Mouse (Mus musculus): ENCODE data around the gene Pde3a. TPM values are rescaled to one million over a fixed set of nuclear protein-coding genes. Genes with fewer than 3 reads are reported as not detected.

The Pde3a gene
- polyA plus RNA-seq, 1 experiment from 2014 or later = 6.3 TPM

GRCm38 (mm10) chr6:141332613-141333165 is 83.6 kb downstream of the Pde3a start:
- no peak overlapping the region for H3K9ac ChIP-seq
- no peak overlapping the region for H3K27ac ChIP-seq
- no peak overlapping the region for H3K4me3 ChIP-seq
- H3K36me3 ChIP-seq = no peaks in the 10 kb centered on the region; the same call in 1 of the 2 replicates
- no peaks in the 10 kb centered on the region for H3K4me1 ChIP-seq
- 83% methylated on average over 4 of the region's 4 CpGs for WGBS
- H3K27me3 ChIP-seq = no peaks in the 10 kb centered on the region
- no peak overlapping the region for H3K4me2 ChIP-seq
- H3K9me3 ChIP-seq = no peaks in the 10 kb centered on the region
- ATAC-seq (ENCODE audit: insufficient number of reproducible peaks, insufficient read depth, low FRiP score, low TSS enrichment, low read depth) = no peak

DNA sequence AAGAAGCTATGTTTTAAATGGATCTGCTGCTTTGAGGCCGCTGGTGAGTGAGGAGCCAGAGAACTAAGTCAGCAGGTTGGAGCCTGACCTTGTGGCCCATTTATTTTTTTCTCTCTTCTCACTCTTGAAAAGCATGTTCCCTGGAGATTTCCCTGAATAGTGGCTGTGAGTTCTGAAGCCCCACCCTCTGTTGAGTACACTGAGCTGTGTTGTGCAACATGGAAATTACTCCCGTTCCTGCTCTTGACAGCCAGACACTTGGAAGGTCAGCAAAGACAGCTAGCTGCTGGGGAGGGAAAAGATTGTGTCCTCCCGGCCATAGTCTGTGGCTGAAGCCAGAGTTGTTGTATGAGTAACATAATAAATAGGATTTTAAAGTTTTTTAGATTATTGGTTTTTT is 84.2 kb downstream of the Pde3a start:
- no peaks in the 10 kb centered on the region for H3K4me1 ChIP-seq
- H3K4me2 ChIP-seq = no peak overlapping the region
- no peaks in the 10 kb centered on the region for H3K27me3 ChIP-seq
- H3K36me3 ChIP-seq = no peaks in the 10 kb centered on the region
- no peak overlapping the region for H3K4me3 ChIP-seq
- ATAC-seq (ENCODE audit: insufficient number of reproducible peaks, insufficient read depth, low FRiP score, low TSS enrichment, low read depth) = no peak
- no peaks in the 10 kb centered on the region for H3K9me3 ChIP-seq
- H3K27ac ChIP-seq = no peak overlapping the region
- H3K9ac ChIP-seq = no peak overlapping the region
- 42% methylated on average over 3 of the region's 3 CpGs for WGBS

- WGBS = 74% methylated on average over 1 of the region's 1 CpGs
- Histone ChIP-seq H3K27me3 (no peaks in the 10 kb centered on the region), H3K4me2 (no peak overlapping the region), H3K4me1 (no peaks in the 10 kb centered on the region), H3K36me3 (no peaks in the 10 kb centered on the region), H3K9me3 (no peaks in the 10 kb centered on the region), H3K4me3 (no peak overlapping the region), H3K27ac (no peak overlapping the region), H3K9ac (no peak overlapping the region)
- ATAC-seq (ENCODE audit: insufficient number of reproducible peaks, insufficient read depth, low FRiP score, low TSS enrichment, low read depth) = no peak
Measured at GRCm38 (mm10) chr6:141335878-141336277, 86.8 kb downstream of the Pde3a start.

- Histone ChIP-seq H3K9me3 (no peaks in the 10 kb centered on the region), H3K4me3 (no peak overlapping the region), H3K4me1 (no peaks in the 10 kb centered on the region), H3K9ac (no peak overlapping the region), H3K4me2 (no peak overlapping the region), H3K27ac (no peak overlapping the region), H3K27me3 (no peaks in the 10 kb centered on the region), H3K36me3 (no peaks in the 10 kb centered on the region)
- ATAC-seq (ENCODE audit: insufficient number of reproducible peaks, insufficient read depth, low FRiP score, low TSS enrichment, low read depth) = no peak
- WGBS = 62% methylated on average over 4 of the region's 4 CpGs
Measured at GRCm38 (mm10) chr6:141336438-141336837, 87.4 kb downstream of the Pde3a start.

GRCm38 (mm10) chr6:141337673-141338072 is 88.6 kb downstream of the Pde3a start:
- ATAC-seq (ENCODE audit: insufficient number of reproducible peaks, insufficient read depth, low FRiP score, low TSS enrichment, low read depth) = no peak
- WGBS = 55% methylated on average over 8 of the region's 8 CpGs
- no peaks in the 10 kb centered on the region for H3K9me3 ChIP-seq

DNA sequence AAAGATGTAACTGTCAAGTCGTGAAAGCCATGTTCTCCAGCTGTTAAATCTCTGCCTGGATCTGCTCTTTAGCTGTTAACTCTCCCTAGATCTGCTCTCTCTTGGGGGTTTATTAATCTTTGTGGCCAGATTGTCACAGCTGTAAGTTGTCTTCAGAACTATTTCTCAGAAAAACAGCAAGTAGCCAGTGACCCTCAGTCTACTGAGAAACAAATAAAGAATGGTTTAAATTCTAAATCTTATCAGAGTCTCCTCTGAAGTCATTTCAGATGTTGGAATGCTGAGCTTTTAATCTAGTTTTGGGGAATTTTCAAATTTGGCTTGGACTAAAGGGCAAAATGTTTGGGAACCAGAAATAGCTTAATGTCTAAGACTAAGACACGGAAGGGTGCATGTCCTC is 92.3 kb downstream of the Pde3a start:
- Histone ChIP-seq H3K9me3 (no peaks in the 10 kb centered on the region), H3K4me3 (no peak overlapping the region), H3K4me2 (no peak overlapping the region), H3K27me3 (no peaks in the 10 kb centered on the region), H3K4me1 (no peaks in the 10 kb centered on the region), H3K27ac (no peak overlapping the region), H3K9ac (no peak overlapping the region), H3K36me3 (no peaks in the 10 kb centered on the region)
- 75% methylated on average over 2 of the region's 2 CpGs for WGBS
- ATAC-seq (ENCODE audit: insufficient number of reproducible peaks, insufficient read depth, low FRiP score, low TSS enrichment, low read depth) = no peak

More at GRCm38 (mm10) chr6:141337673-141338072, 88.6 kb downstream of the Pde3a start:
- Histone ChIP-seq H3K27ac (no peak overlapping the region), H3K36me3 (no peaks in the 10 kb centered on the region), H3K4me3 (no peak overlapping the region), H3K4me1 (no peaks in the 10 kb centered on the region), H3K27me3 (no peaks in the 10 kb centered on the region), H3K4me2 (no peak overlapping the region), H3K9ac (no peak overlapping the region)

DNA sequence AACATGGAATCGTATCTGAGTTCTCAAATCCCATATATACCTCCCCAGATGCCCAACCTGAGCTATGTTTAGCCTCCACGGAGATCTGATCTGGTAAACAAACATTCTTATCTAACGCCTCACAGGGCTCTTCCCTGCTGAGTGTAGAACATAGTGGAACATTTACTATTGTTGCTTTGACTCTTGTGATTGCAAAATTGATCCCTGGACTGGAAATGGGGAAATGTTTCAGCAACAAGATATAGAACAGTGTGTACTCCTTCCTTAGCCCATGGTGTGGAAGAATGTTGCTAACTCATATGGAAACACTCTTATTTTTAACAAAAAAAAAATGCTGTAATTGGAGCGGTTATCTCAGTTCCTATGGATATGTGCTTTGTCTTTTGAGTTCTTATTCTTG is 98.8 kb downstream of the Pde3a start:
- 0 out of 2 replicates have a peak, but pooled peaks cover 4% of the 10 kb centered on the region for H3K4me1 ChIP-seq
- WGBS = 74% methylated on average over 4 of the region's 4 CpGs
- no peak overlapping the region for H3K27ac ChIP-seq
- no peak for ATAC-seq (ENCODE audit: insufficient number of reproducible peaks, insufficient read depth, low FRiP score, low TSS enrichment, low read depth)
- no peaks in the 10 kb centered on the region for H3K9me3 ChIP-seq
- no peak overlapping the region for H3K4me2 ChIP-seq
- no peak overlapping the region for H3K4me3 ChIP-seq
- H3K27me3 ChIP-seq = no peaks in the 10 kb centered on the region
- H3K9ac ChIP-seq = no peak overlapping the region
- no peaks in the 10 kb centered on the region for H3K36me3 ChIP-seq

- Histone ChIP-seq H3K9ac (no peak overlapping the region), H3K4me1 (0 out of 2 replicates have a peak, but pooled peaks cover 4% of the 10 kb centered on the region), H3K4me2 (no peak overlapping the region), H3K4me3 (no peak overlapping the region), H3K36me3 (no peaks in the 10 kb centered on the region), H3K27me3 (no peaks in the 10 kb centered on the region), H3K27ac (no peak overlapping the region), H3K9me3 (no peaks in the 10 kb centered on the region)
- WGBS = 80% methylated on average over 9 of the region's 9 CpGs
- no peak for ATAC-seq (ENCODE audit: insufficient number of reproducible peaks, insufficient read depth, low FRiP score, low TSS enrichment, low read depth)
Measured at GRCm38 (mm10) chr6:141348542-141348941, 99.5 kb downstream of the Pde3a start.

DNA sequence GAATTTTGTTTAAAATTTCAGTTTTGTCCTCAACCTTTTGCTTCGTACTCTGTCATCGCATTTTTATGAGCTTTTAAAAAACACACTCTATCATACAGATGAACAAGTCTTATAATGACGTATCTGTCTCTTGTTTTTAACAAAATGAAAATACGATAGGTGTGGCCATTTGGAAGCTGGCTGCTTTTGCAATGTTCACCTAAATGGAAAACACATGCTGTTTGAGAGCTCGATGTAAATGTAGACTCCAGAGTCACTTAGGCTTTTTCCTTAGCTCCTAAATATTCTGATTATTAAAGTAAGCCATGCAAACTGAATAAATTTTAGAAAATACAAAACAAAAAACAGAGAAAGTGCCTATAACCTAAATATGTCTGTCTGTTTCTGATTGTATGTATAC is 101.2 kb downstream of the Pde3a start:
- Histone ChIP-seq H3K27me3 (no peaks in the 10 kb centered on the region), H3K36me3 (no peaks in the 10 kb centered on the region), H3K9me3 (no peaks in the 10 kb centered on the region), H3K4me3 (no peak overlapping the region), H3K27ac (no peak overlapping the region), H3K9ac (no peak overlapping the region), H3K4me1 (0 out of 2 replicates have a peak, but pooled peaks cover 4% of the 10 kb centered on the region), H3K4me2 (no peak overlapping the region)
- ATAC-seq (ENCODE audit: insufficient number of reproducible peaks, insufficient read depth, low FRiP score, low TSS enrichment, low read depth) = no peak
- WGBS = 39% methylated on average over 5 of the region's 5 CpGs

- 64% methylated on average over 6 of the region's 6 CpGs for WGBS
- Histone ChIP-seq H3K36me3 (no peaks in the 10 kb centered on the region), H3K9ac (no peak overlapping the region), H3K4me2 (no peak overlapping the region), H3K9me3 (no peaks in the 10 kb centered on the region), H3K27ac (no peak overlapping the region), H3K4me1 (0 out of 2 replicates have a peak, but pooled peaks cover 4% of the 10 kb centered on the region), H3K27me3 (no peaks in the 10 kb centered on the region), H3K4me3 (no peak overlapping the region)
- no peak for ATAC-seq (ENCODE audit: insufficient number of reproducible peaks, insufficient read depth, low FRiP score, low TSS enrichment, low read depth)
Measured at GRCm38 (mm10) chr6:141352277-141352676, 103.2 kb downstream of the Pde3a start.

GRCm38 (mm10) chr6:141363664-141364063 is 114.6 kb downstream of the Pde3a start:
- no peaks in the 10 kb centered on the region for H3K27me3 ChIP-seq
- no peaks in the 10 kb centered on the region for H3K9me3 ChIP-seq
- H3K4me2 ChIP-seq = no peak overlapping the region
- no peaks in the 10 kb centered on the region for H3K4me1 ChIP-seq
- H3K9ac ChIP-seq = no peak overlapping the region
- H3K4me3 ChIP-seq = no peak overlapping the region
- WGBS = 89% methylated on average over 3 of the region's 3 CpGs
- H3K36me3 ChIP-seq = no peaks in the 10 kb centered on the region
- no peak overlapping the region for H3K27ac ChIP-seq
- no peak for ATAC-seq (ENCODE audit: insufficient number of reproducible peaks, insufficient read depth, low FRiP score, low TSS enrichment, low read depth)

DNA sequence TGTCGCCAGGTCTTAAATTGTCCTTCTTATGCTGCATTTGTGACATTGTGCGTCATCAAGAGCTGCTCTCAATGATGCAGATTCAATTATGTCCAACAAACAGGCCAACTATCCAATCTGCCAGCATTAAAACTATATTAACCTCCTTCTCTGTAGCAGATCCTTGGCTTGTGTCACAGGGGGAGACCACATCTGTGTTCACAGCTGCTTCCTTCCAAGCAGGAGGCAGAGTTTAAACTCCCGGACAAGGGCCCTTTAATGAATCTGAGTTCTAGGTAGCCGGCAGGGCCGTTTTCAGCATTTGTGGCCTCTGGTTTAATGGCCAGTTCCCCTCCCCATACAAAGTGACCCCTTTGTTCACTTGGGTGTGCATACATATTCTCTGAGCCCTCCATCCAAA is 118.0 kb downstream of the Pde3a start:
- H3K9ac ChIP-seq = no peak overlapping the region
- H3K4me3 ChIP-seq = no peak overlapping the region
- H3K36me3 ChIP-seq = no peaks in the 10 kb centered on the region
- H3K9me3 ChIP-seq = no peaks in the 10 kb centered on the region
- 55% methylated on average over 5 of the region's 5 CpGs for WGBS
- no peak overlapping the region; the same call in 1 of the 2 replicates for H3K27ac ChIP-seq
- H3K27me3 ChIP-seq = no peaks in the 10 kb centered on the region
- H3K4me1 ChIP-seq = no peaks in the 10 kb centered on the region
- H3K4me2 ChIP-seq = no peak overlapping the region
- ATAC-seq (ENCODE audit: insufficient number of reproducible peaks, insufficient read depth, low FRiP score, low TSS enrichment, low read depth) = no peak
